Mouse (Mus musculus): ENCODE data around the gene Btg2. TPM values are rescaled to one million over a fixed set of nuclear protein-coding genes. Genes with fewer than 3 reads are reported as not detected.

Gene Btg2
- total and polyA plus RNA-seq, 3 experiments = 4.6 to 25.7 (median 13.5) TPM

DNA sequence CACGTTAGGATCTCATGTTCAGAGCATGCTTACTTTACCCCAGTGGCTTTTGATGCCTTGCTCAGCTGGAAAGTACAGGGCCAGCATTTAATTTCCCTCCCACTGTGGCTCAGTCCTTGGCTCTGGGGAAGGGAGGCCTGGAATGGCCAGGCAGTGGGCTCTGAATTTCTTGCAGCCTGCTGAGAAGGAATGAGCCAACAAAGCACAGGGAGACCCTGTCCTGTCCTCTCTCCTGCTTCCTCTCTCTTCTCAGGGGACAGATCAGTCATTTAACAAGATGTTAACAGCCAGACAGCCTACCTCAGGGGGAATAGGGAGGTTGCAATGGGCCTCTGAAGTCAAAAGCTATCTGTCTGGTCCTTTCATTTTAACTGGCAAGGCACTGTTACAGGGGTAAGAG, 36.6 kb downstream of the Btg2 start:
- TF ChIP-seq GATA2 (IDR thresholded peaks at IDR 0.05; ENCODE audit: borderline replicate concordance, low read depth, low read length) (no peak), POLR2AphosphoS5 (IDR thresholded peaks at IDR 0.05; ENCODE audit: insufficient replicate concordance, low read depth, low read length) (no peak), GATA1 (IDR thresholded peaks at IDR 0.05; ENCODE audit: borderline replicate concordance, low read length) (no peak), TAL1 (conservative IDR thresholded peaks at IDR 0.05; ENCODE audit: low read depth, low read length) (no peak), CTCF (IDR thresholded peaks at IDR 0.05; ENCODE audit: low read depth, low read length) (no peak)
- Histone ChIP-seq H3K27me3 (ENCODE audit: insufficient read depth, low read length) (peaks cover 74% of the 10 kb centered on the region), H3K36me3 (replicated peaks) (no peaks in the 10 kb centered on the region), H3K9me3 (replicated peaks) (no peaks in the 10 kb centered on the region), H3K4me1 (ENCODE audit: insufficient read depth, low read depth, low read length) (peaks cover 25% of the 10 kb centered on the region), H3K4me3 (ENCODE audit: low read depth, low read length) (no peak overlapping the region)
- no peak for DNase-seq (ENCODE audit: low spot score)
- ATAC-seq (ENCODE audit: extremely low read depth, insufficient number of reproducible peaks, low FRiP score, poor library complexity, severe bottlenecking) = no peak

DNA sequence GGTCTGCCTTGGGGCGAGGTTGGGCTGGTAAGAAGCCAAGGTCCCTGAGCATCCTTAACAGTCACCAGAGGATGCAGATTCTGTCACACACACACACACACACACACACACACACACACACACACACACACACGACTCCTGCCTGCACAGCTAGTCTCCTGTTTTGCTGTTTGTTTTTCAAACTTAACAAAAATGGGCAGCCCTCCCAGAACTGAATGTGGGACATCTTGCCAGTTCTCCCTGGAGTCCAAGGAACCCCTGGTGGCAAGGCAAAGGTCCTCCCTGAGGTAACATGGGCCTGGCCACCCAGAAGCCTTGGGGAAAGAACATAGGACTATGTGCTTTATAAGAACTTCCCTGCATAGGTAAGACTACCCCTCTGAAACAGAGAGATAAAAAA, 37.0 kb downstream of the Btg2 start:
- TF ChIP-seq POLR2AphosphoS5 (IDR thresholded peaks at IDR 0.05; ENCODE audit: insufficient replicate concordance, low read depth, low read length) (no peak), TAL1 (conservative IDR thresholded peaks at IDR 0.05; ENCODE audit: low read depth, low read length) (no peak), GATA2 (IDR thresholded peaks at IDR 0.05; ENCODE audit: borderline replicate concordance, low read depth, low read length) (no peak), GATA1 (IDR thresholded peaks at IDR 0.05; ENCODE audit: borderline replicate concordance, low read length) (no peak)

DNA sequence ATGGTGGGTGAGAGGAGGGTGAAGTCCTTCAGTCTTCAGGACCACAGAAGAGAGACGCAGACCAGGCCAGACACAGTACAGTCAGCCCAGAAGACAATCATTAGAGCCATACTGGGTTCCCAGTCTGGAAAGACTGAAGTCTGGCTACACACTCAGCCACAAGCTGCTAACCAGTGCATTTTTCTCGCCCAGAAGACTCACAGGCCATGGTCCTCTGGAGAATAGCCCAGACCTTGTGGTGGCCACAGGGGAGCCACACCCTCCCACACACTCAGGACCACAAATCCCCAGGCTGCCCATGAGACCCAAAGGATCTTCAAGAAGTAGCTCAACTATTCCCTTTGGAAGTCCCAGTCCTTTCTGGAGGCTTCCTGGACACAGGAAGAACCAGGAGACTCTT, 39.6 kb downstream of the Btg2 start:
- no peak for ATAC-seq (ENCODE audit: extremely low read depth, insufficient number of reproducible peaks, low FRiP score, poor library complexity, severe bottlenecking)
- Histone ChIP-seq H3K27me3 (ENCODE audit: insufficient read depth, low read length) (peaks cover 85% of the 10 kb centered on the region), H3K4me3 (ENCODE audit: low read depth, low read length) (no peak overlapping the region), H3K9me3 (replicated peaks) (no peaks in the 10 kb centered on the region), H3K36me3 (replicated peaks) (no peaks in the 10 kb centered on the region), H3K4me1 (ENCODE audit: insufficient read depth, low read depth, low read length) (peaks cover 8% of the 10 kb centered on the region; the same call in 1 of the 2 replicates)
- TF ChIP-seq GATA2 (IDR thresholded peaks at IDR 0.05; ENCODE audit: borderline replicate concordance, low read depth, low read length) (no peak), CTCF (IDR thresholded peaks at IDR 0.05; ENCODE audit: low read depth, low read length) (no peak), GATA1 (IDR thresholded peaks at IDR 0.05; ENCODE audit: borderline replicate concordance, low read length) (no peak), TAL1 (conservative IDR thresholded peaks at IDR 0.05; ENCODE audit: low read depth, low read length) (no peak), POLR2AphosphoS5 (IDR thresholded peaks at IDR 0.05; ENCODE audit: insufficient replicate concordance, low read depth, low read length) (no peak)
- DNase-seq (ENCODE audit: low spot score) = no peak

More for the DNA sequence above, 37.0 kb downstream of the Btg2 start:
- no peak overlapping the region for H3K4me3 ChIP-seq (ENCODE audit: low read depth, low read length)
- H3K9me3 ChIP-seq (replicated peaks) = no peaks in the 10 kb centered on the region
- H3K36me3 ChIP-seq (replicated peaks) = no peaks in the 10 kb centered on the region
- H3K27me3 ChIP-seq (ENCODE audit: insufficient read depth, low read length) = peaks cover 74% of the 10 kb centered on the region
- peaks cover 22% of the 10 kb centered on the region for H3K4me1 ChIP-seq (ENCODE audit: insufficient read depth, low read depth, low read length)
- DNase-seq (ENCODE audit: low spot score) (no peak), ATAC-seq (ENCODE audit: extremely low read depth, insufficient number of reproducible peaks, low FRiP score, poor library complexity, severe bottlenecking) (no peak)

DNA sequence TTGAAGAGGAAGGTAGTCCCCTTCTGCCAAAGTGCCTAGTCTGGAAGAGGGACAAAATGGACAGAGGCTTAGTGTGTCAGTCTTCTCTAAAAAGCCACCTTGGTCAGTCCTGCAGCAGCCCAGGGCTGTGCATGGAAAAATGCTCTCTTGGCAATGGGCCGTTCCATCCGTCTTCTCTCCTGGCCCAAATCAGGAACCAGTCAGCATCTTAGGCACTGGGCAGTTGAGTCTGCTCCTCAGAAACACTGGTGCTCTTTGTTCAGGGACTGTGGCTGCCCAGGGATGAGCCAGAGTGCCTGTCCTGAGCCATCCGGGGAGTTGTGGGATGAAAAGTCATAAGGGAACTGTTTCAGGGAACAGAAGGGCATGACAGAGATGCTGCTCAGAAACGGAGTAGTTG, 40.6 kb downstream of the Btg2 start:
- H3K36me3 ChIP-seq (replicated peaks) = no peaks in the 10 kb centered on the region
- H3K27me3 ChIP-seq (ENCODE audit: insufficient read depth, low read length) = peaks cover 91% of the 10 kb centered on the region
- H3K4me1 ChIP-seq (ENCODE audit: insufficient read depth, low read depth, low read length) = peaks cover 6% of the 10 kb centered on the region; the same call in 1 of the 2 replicates
- DNase-seq (ENCODE audit: low spot score) (no peak), ATAC-seq (ENCODE audit: extremely low read depth, insufficient number of reproducible peaks, low FRiP score, poor library complexity, severe bottlenecking) (no peak)
- H3K9me3 ChIP-seq (replicated peaks) = no peaks in the 10 kb centered on the region
- TF ChIP-seq GATA2 (IDR thresholded peaks at IDR 0.05; ENCODE audit: borderline replicate concordance, low read depth, low read length) (no peak), TAL1 (conservative IDR thresholded peaks at IDR 0.05; ENCODE audit: low read depth, low read length) (no peak), GATA1 (IDR thresholded peaks at IDR 0.05; ENCODE audit: borderline replicate concordance, low read length) (no peak), CTCF (IDR thresholded peaks at IDR 0.05; ENCODE audit: low read depth, low read length) (no peak), POLR2AphosphoS5 (IDR thresholded peaks at IDR 0.05; ENCODE audit: insufficient replicate concordance, low read depth, low read length) (no peak)
- no peak overlapping the region for H3K4me3 ChIP-seq (ENCODE audit: low read depth, low read length)

DNA sequence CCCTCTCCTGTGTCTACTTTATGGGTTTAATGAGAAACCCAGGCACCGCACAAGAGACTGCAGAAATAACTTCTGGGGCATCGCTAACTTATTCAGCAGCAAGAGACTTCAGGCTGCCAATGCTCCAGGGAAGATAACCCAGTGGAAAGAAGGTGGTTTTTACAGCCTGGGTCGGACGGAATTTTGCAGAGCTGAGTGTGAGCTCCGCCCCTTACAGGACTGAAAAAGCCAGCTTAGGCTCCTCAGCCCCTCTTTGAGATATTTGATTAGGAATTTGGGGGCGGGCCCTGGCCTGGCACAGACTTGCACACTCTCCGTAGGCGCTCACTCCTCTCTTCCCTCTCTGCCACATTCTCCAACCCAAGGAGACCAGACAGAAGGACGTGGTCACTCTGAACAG, 41.7 kb downstream of the Btg2 start, which contains the start of gene Fmod:
Gene Fmod, plus strand, starts transcription at position 83 of the 400 bp plus-strand sequence.
- H3K4me3 ChIP-seq (ENCODE audit: low read depth, low read length) = no peak within 1 kb of the TSS
- no peak for TF ChIP-seq CTCF (IDR thresholded peaks at IDR 0.05; ENCODE audit: low read depth, low read length)
- no peak for TF ChIP-seq TAL1 (conservative IDR thresholded peaks at IDR 0.05; ENCODE audit: low read depth, low read length)
- no peak for TF ChIP-seq GATA2 (IDR thresholded peaks at IDR 0.05; ENCODE audit: borderline replicate concordance, low read depth, low read length)
- TF ChIP-seq GATA1 (IDR thresholded peaks at IDR 0.05; ENCODE audit: borderline replicate concordance, low read length) = no peak
- TF ChIP-seq POLR2AphosphoS5 (IDR thresholded peaks at IDR 0.05; ENCODE audit: insufficient replicate concordance, low read depth, low read length) = no peak
- DNase-seq (ENCODE audit: low spot score) (no peak), ATAC-seq (ENCODE audit: extremely low read depth, insufficient number of reproducible peaks, low FRiP score, poor library complexity, severe bottlenecking) (no peak)
- H3K36me3 ChIP-seq (replicated peaks) = no peaks in the 10 kb centered on the region
- H3K9me3 ChIP-seq (replicated peaks) = no peaks in the 10 kb centered on the region
- peaks cover 91% of the 10 kb centered on the region for H3K27me3 ChIP-seq (ENCODE audit: insufficient read depth, low read length)
- peaks cover 3% of the 10 kb centered on the region; the same call in 1 of the 2 replicates for H3K4me1 ChIP-seq (ENCODE audit: insufficient read depth, low read depth, low read length)

DNA sequence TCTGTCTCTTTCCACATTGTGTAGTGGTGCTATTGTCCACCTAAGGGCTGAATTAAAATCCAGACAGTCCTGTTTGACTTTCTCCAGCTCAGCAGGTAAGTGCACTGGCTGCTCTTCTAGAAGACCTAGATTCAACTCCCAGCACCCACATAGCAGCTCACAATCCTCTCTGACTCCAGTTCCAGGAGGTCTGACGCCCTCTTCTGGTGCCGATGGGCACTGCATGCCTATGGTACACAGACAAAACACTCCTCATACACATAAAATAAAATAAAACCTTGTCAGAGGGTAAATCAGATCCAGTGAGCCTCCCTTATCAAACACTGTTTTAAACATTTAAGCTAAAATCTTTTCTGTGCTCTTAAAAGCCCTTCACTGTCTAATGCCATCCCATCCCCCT, 42.4 kb downstream of the Btg2 start:
- Histone ChIP-seq H3K27me3 (ENCODE audit: insufficient read depth, low read length) (peaks cover 91% of the 10 kb centered on the region), H3K4me3 (ENCODE audit: low read depth, low read length) (no peak overlapping the region), H3K36me3 (replicated peaks) (no peaks in the 10 kb centered on the region), H3K9me3 (replicated peaks) (no peaks in the 10 kb centered on the region), H3K4me1 (ENCODE audit: insufficient read depth, low read depth, low read length) (peaks cover 3% of the 10 kb centered on the region; the same call in 1 of the 2 replicates)
- TF ChIP-seq TAL1 (conservative IDR thresholded peaks at IDR 0.05; ENCODE audit: low read depth, low read length) = no peak
- peak; percentile 48 for TF ChIP-seq CTCF (IDR thresholded peaks at IDR 0.05; ENCODE audit: low read depth, low read length)
- no peak for DNase-seq (ENCODE audit: low spot score)
- ATAC-seq (ENCODE audit: extremely low read depth, insufficient number of reproducible peaks, low FRiP score, poor library complexity, severe bottlenecking) = no peak

Measured in G1E (cell line).